Mouse (Mus musculus) right cerebral cortex, postnatal 36 days (tissue): Measurements from ENCODE around the gene Rer1.

Source experiments
- DNase-seq, 2 experiments: peaks; one replicate each; pipeline ENCODE4 v3.0.0; 2022; ENCODE audit warnings: low spot score in 2 of 2, mixed read lengths in 1 of 2

Gene Rer1

GRCm38 (mm10) chr4:155086108-155087024 is at the start of gene Rer1, which contains the start of gene Morn1:
Rer1 (minus strand) TSS chr4:155086382.
Morn1 (plus strand) TSS chr4:155086577.
- peak; percentile 100 for DNase-seq

- DNase-seq: no peak
Observed at GRCm38 (mm10) chr4:155134686-155135172, 48.5 kb upstream of the Rer1 start.

- DNase-seq: no peak
Observed at GRCm38 (mm10) chr4:155133658-155134417, 47.7 kb upstream of the Rer1 start.

GRCm38 (mm10) chr4:155133188-155133587 is 47.0 kb upstream of the Rer1 start:
- DNase-seq: no peak

- no peak for DNase-seq
Observed at GRCm38 (mm10) chr4:155130616-155131015, 44.4 kb upstream of the Rer1 start.

GRCm38 (mm10) chr4:155129996-155130395 is 43.8 kb upstream of the Rer1 start:
- DNase-seq: peak; percentile 90 to 91

- peak; percentile 50 to 51 for DNase-seq
Observed at GRCm38 (mm10) chr4:155129132-155129917, 43.1 kb upstream of the Rer1 start.

- DNase-seq: no peak
Observed at GRCm38 (mm10) chr4:155128411-155128810, 42.2 kb upstream of the Rer1 start.

- DNase-seq: no peak
Observed at GRCm38 (mm10) chr4:155126602-155127372, 40.6 kb upstream of the Rer1 start.

- no peak for DNase-seq
Observed at GRCm38 (mm10) chr4:155126194-155126593, 40.0 kb upstream of the Rer1 start.

- no peak for DNase-seq
Observed at GRCm38 (mm10) chr4:155125310-155125709, 39.1 kb upstream of the Rer1 start.

- no peak for DNase-seq
Observed at GRCm38 (mm10) chr4:155123868-155124534, 37.8 kb upstream of the Rer1 start.

GRCm38 (mm10) chr4:155122444-155123040 is 36.4 kb upstream of the Rer1 start:
- peak; percentile 98 for DNase-seq

GRCm38 (mm10) chr4:155121915-155122443 is 35.8 kb upstream of the Rer1 start:
- DNase-seq: no peak

GRCm38 (mm10) chr4:155121222-155121621 is 35.0 kb upstream of the Rer1 start:
- DNase-seq: no peak

- no peak for DNase-seq
Observed at GRCm38 (mm10) chr4:155120583-155120982, 34.4 kb upstream of the Rer1 start.

GRCm38 (mm10) chr4:155120038-155120437 is 33.9 kb upstream of the Rer1 start:
- no peak for DNase-seq

GRCm38 (mm10) chr4:155118278-155118677 is 32.1 kb upstream of the Rer1 start:
- no peak for DNase-seq

GRCm38 (mm10) chr4:155117396-155117978 is 31.3 kb upstream of the Rer1 start:
- no peak for DNase-seq
